36 mouse cellular contexts compared by ENCODE assay signal in genomic region chr17:31989035-31989434, GRCm38 (mm10). TPM values are rescaled to one million over a fixed set of nuclear protein-coding genes. Genes with fewer than 3 reads are reported as not detected.
"Had no signal": no experiment of that assay in that cellular context is flagged by ENCODE, and none has a peak within 500 bp of the region (broad histone marks: within the 10 kb centered on the region; RNA-seq: fewer than 3 reads in every experiment).

No protein-coding gene starts in this region.

- ATAC-seq: liver, embryonic 12.5 days; liver, postnatal 0 days; lung, postnatal 0 days; midbrain, embryonic 13.5 days; midbrain, embryonic 16.5 days had no signal

- H3K4me2 ChIP-seq: limb, embryonic 12.5 days; limb, embryonic 13.5 days; limb, embryonic 15.5 days; liver, embryonic 11.5 days; liver, embryonic 12.5 days; liver, embryonic 13.5 days; liver, embryonic 15.5 days; lung, embryonic 14.5 days; lung, embryonic 15.5 days; midbrain, embryonic 11.5 days; midbrain, embryonic 12.5 days; midbrain, embryonic 13.5 days; neural tube, embryonic 12.5 days; neural tube, embryonic 13.5 days had no signal

- H3K36me3 ChIP-seq: limb, embryonic 10.5 days; limb, embryonic 12.5 days; limb, embryonic 13.5 days; limb, embryonic 15.5 days; liver, embryonic 12.5 days; liver, embryonic 13.5 days; liver, embryonic 15.5 days; lung, embryonic 15.5 days; midbrain, embryonic 10.5 days; midbrain, embryonic 12.5 days; midbrain, embryonic 13.5 days; neural tube, embryonic 12.5 days; neural tube, embryonic 13.5 days had no signal

- H3K27ac ChIP-seq: limb, embryonic 10.5 days; limb, embryonic 12.5 days; limb, embryonic 13.5 days; limb, embryonic 15.5 days; liver, embryonic 12.5 days; liver, embryonic 13.5 days; liver, embryonic 14.5 days; liver, embryonic 15.5 days; lung, embryonic 15.5 days; macrophage; midbrain, embryonic 10.5 days; midbrain, embryonic 12.5 days; midbrain, embryonic 13.5 days; neural tube, embryonic 12.5 days; neural tube, embryonic 13.5 days had no signal

- H3K4me3 ChIP-seq: limb, embryonic 10.5 days; limb, embryonic 12.5 days; limb, embryonic 13.5 days; limb, embryonic 15.5 days; liver, embryonic 12.5 days; liver, embryonic 13.5 days; liver, embryonic 15.5 days; lung, embryonic 15.5 days; megakaryocyte, embryonic 14.5 days; midbrain, embryonic 10.5 days; midbrain, embryonic 12.5 days; midbrain, embryonic 13.5 days; myocyte; neural tube, embryonic 12.5 days; neural tube, embryonic 13.5 days had no signal

- H3K9me3 ChIP-seq: limb, embryonic 10.5 days; limb, embryonic 12.5 days; limb, embryonic 13.5 days; limb, embryonic 15.5 days; liver, embryonic 12.5 days; liver, embryonic 13.5 days; liver, embryonic 15.5 days; lung, embryonic 15.5 days; megakaryocyte, embryonic 14.5 days; midbrain, embryonic 10.5 days; midbrain, embryonic 12.5 days; midbrain, embryonic 13.5 days; neural tube, embryonic 12.5 days; neural tube, embryonic 13.5 days had no signal

- DNase-seq: left cerebral cortex, postnatal 4 days; liver; liver, embryonic 13.5 days; liver, postnatal 0 days; lung, adult 18-20 months; lung, adult 2 months; lung, embryonic 14.5 days; lung, postnatal 10 days; lung, postnatal 14 days; lung, postnatal 36 days; lung, postnatal 4 days; midbrain, embryonic 14.5 days had no signal

- H3K9ac ChIP-seq: limb, embryonic 12.5 days; limb, embryonic 13.5 days; limb, embryonic 15.5 days; liver, embryonic 12.5 days; liver, embryonic 13.5 days; liver, embryonic 14.5 days; liver, embryonic 15.5 days; liver, postnatal 0 days; lung, embryonic 14.5 days; lung, embryonic 15.5 days; midbrain, embryonic 12.5 days; midbrain, embryonic 13.5 days; neural tube, embryonic 12.5 days; neural tube, embryonic 13.5 days had no signal

- H3K4me1 ChIP-seq: limb, embryonic 10.5 days; limb, embryonic 12.5 days; limb, embryonic 13.5 days; limb, embryonic 15.5 days; liver, embryonic 15.5 days; midbrain, embryonic 10.5 days; midbrain, embryonic 12.5 days; midbrain, embryonic 13.5 days; neural tube, embryonic 12.5 days; neural tube, embryonic 13.5 days had no signal

- H3K27me3 ChIP-seq: limb, embryonic 12.5 days; limb, embryonic 13.5 days; limb, embryonic 15.5 days; liver, embryonic 12.5 days; liver, embryonic 13.5 days; liver, embryonic 15.5 days; lung, embryonic 15.5 days; midbrain, embryonic 12.5 days; midbrain, embryonic 13.5 days; neural tube, embryonic 12.5 days; neural tube, embryonic 13.5 days had no signal

RNA-seq across cellular contexts. Expression of gene Hsf2bp, which starts 47.1 kb away (rescaled TPM):
- total RNA-seq: megakaryocyte progenitor cell, adult 5-6 weeks; megakaryocyte, adult 5-6 weeks; megakaryocyte-erythroid progenitor cell, adult 5-6 weeks; monocyte, adult 5-6 weeks had no signal
- polyA plus RNA-seq: macrophage had no signal
